Mouse (Mus musculus): Measurements from ENCODE around the gene Polr2j.
A peak's percentile ranks its signal among the peaks of the same experiment; 100 is the strongest.

Polr2j gene

DNA sequence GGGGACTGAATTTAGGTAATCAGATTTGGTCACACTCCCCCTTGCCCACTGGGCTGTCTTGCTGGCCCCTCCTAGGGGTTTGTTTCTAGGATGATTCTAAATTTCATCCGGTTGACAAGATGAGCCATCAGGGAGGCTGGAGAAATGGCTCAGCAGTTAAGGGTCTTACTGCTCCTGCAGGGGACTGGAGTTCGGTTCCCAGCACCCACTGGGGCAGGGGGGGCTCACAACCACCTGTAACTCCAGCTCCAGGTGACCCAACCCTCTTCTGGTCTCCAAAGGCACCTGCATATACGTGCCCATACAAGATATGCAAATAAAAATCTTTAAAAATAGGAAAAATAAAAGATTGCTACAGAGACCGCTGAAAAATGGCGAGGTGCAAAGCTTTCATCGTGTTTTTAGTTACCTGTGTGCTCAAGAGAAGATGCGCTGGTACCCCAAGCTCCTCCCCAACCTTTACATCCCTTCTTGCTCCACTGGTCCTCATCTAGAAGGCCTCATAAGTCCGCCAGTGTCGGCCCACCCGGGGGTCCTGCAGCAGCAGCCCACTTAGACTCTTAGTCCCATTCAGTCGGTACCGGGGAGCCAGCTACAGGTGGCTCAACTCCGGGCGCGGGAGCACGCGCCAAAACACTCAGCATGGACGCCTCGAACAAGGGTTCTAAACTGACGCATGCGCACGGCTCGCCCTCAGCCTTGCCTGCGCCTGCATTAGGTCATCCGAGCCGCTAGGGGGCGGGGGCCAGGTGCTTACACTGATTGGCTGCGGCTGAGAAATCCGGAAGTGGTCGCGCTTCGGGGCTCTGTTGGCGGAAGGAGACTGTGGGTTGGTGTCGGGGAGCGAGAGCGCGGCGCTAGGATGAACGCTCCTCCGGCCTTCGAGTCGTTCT, at the start of gene Polr2j:
TSS of gene Polr2j (plus strand) at position 741 of the 893 bp plus-strand sequence.
- DNase-seq (ENCODE audit: low read depth, low spot score): peak; percentile 97

DNA sequence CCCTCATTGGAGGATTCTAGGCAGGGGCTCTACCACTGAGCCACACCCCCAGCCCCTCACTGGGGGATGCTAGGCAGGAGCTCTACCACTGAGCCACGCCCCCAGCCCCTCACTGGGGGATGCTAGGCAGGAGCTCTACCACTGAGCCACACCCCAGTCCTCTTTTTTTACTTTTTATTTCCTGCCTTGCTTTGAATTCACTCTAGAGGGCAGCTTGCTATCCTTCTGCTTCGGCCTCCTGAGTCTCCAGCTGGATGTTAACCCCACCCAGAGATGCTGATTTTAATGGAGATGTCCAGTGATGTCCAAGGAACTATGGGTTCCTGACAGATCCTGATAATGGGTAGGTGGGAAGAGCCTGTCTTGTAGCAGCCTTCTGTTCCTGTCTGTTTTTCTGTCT, 47.0 kb upstream of the Polr2j start:
- no peak for DNase-seq (ENCODE audit: low read depth, low spot score)

GRCm38 (mm10) chr5:136073051-136073450, 43.4 kb upstream of the Polr2j start:
- DNase-seq (ENCODE audit: low read depth, low spot score): no peak

DNA sequence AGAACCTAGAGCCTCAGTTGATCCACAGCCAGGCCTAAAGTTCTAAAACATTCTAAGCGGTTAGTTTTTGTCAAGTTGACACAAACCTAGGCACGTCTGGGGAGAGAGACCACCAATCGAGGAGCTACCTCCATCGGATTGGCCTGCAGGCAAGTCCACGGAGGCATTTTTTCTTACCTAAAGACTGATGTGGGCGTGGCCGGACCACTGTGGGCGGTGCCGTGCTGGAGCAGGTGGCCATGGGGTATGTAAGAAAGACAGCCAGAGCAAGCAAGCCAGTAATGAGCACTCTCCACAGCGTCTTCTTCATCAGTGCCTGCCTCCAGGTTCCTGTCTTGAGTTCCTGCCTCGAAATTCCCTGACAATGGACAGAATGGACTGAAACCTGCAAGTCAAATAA, 42.9 kb upstream of the Polr2j start:
- no peak for DNase-seq (ENCODE audit: low read depth, low spot score)

- no peak for DNase-seq (ENCODE audit: low read depth, low spot score)
These were observed 41.4 kb upstream of the Polr2j start for GRCm38 (mm10) chr5:136075076-136075475.

DNA sequence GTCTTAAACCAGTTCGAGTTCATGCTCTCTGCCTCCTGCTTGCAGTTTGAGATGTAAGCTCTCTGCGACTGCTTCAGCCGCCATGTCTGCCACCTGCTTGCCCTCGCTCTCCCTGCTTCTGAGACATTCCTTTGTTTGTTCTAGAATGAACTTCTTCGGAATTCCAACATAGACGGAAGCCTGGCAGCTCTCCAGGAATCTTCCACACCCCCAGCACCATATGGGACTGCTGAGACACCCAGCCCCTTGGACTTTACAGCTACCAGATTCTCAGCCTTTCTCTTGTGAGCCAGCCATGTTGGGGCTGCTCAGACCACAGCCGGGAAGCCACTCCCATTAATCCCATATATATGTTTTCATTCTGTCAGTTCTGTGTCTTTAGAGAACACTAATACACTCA, 40.1 kb upstream of the Polr2j start:
- DNase-seq (ENCODE audit: low read depth, low spot score): no peak

DNA sequence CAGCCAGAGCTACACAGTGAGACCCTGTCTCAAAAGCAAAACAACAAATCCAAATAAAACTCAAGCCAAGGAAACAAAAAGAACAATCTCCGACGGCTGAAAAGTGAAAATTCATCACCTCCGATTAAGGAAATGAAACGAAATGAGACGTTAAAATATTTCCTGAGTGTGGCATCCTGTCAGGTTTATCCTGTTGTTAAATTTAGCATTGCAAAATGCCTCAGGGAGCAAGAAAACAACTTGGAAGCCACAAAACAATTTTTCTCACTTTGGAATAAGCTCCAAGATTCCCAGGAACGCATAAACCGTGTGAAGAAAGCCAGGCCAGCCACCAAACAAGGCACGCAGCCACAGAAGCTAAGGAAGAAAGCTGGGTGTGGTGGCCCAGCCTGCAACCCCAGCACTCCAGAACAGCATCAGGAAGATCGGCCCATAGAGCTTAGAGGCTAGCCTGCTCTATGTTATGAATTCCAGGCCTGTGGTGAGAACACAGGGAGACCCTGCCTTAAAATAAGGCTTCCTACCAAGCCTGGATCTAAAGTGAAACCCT, 39.4 kb upstream of the Polr2j start:
- DNase-seq (ENCODE audit: low read depth, low spot score): no peak

GRCm38 (mm10) chr5:136078136-136078535, 38.3 kb upstream of the Polr2j start:
- no peak for DNase-seq (ENCODE audit: low read depth, low spot score)

GRCm38 (mm10) chr5:136082345-136082744, 34.1 kb upstream of the Polr2j start:
- peak; percentile 54 for DNase-seq (ENCODE audit: low read depth, low spot score)

DNA sequence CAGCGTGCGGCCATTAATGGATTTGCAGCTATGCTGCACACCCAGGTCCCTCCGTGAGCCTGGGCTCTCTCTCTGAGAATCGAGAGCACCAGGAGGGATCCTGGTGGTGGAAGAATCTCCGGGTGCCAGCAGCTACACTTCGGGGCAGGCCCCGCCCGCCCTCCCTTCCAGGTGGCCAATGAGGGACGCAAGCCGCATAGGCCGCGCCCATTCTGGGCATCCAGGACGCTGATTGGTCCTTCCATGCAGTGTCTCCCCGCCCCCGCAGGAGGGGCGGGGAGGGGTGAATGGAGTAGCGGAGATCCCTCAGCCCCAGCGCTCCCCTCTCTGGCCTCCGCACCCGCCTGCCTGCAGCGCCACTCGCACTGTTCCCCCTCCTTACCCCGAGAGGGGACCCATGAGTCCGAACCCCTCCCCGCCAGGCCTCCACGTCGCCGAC, 32.7 kb upstream of the Polr2j start, which contains the start of gene Rasa4:
TSS of gene Rasa4 (plus strand) at position 248 of the 439 bp plus-strand sequence.
- DNase-seq (ENCODE audit: low read depth, low spot score): peak; percentile 96

DNA sequence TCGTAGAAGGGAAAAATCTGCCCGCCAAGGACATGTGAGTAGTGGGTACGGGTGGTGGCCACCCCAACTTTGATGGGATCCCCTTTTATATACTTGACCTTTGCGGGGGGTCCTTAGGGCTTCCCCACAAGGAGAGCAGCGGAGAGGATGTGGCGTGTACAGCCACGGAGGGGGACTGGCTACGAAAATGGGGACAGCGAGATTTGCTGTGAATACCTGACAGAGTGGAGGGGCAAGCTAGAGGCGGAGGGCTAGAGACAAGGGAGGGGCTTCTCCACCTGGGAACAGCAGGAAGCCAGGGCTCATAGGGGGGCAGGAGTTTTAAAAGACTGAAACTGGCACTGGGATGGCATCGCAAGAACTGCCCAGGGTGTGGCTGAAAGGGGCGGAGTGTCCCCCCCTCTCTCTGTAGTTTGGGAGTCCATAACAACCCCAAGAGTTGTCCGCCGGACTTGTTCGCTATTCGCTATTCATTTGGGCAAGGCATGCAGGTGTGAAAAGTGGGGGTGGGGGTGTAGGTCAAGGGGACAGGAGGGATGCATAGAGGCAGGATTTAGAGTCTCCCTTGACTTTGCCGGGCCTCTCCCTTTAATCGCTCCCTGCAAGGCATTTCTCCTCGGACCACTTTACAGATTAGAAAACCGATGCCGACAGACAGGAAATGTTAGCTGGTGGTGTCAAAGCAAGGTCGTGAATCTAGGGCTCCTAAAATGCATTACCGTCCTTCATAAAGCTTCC, 32.1 kb upstream of the Polr2j start:
- no peak for DNase-seq (ENCODE audit: low read depth, low spot score)

- DNase-seq (ENCODE audit: low read depth, low spot score): peak; percentile 57
These were observed 31.4 kb upstream of the Polr2j start for GRCm38 (mm10) chr5:136084891-136085651.

DNA sequence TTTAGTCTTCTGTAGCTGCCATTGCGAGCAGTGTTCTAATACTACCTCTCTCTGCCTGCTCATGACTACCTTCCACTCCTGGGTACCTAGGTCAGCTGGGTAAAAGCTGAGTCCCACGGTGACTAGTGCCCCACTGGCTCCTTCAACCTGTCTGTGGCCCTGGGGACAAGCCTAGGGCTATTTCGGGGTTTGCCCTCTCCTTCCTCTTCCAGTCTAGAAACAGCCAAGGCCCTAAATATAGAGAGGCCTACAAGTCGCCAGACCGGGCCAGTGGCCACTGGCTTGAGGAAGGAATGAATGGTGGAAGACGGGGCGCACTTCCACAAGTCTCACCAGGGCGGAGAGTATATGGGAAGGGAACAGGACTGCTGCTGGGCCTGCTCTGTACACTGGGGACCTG, 30.1 kb upstream of the Polr2j start:
- no peak for DNase-seq (ENCODE audit: low read depth, low spot score)

- DNase-seq (ENCODE audit: low read depth, low spot score): no peak
These were observed 27.4 kb upstream of the Polr2j start for GRCm38 (mm10) chr5:136088821-136089575.

DNA sequence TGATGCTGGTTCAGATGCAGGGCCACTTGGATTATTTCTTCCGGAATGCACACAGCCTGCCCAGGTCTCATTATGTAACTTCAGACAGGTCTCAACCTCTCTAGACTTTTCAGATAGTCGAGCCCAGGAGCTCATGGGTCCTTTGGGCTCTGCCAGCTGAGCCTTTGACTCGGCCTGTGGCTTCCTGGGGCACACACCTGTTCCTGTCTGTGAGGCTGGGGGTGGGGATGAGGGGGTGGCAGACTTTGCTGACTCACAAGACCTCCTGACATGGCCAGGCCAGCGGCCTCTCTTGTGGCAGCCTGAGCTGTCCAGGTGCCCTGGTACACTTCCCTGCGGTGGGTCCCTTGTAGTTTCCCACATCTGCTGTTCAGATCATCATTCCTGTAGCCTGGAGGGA, 24.5 kb upstream of the Polr2j start:
- no peak for DNase-seq (ENCODE audit: low read depth, low spot score)

DNA sequence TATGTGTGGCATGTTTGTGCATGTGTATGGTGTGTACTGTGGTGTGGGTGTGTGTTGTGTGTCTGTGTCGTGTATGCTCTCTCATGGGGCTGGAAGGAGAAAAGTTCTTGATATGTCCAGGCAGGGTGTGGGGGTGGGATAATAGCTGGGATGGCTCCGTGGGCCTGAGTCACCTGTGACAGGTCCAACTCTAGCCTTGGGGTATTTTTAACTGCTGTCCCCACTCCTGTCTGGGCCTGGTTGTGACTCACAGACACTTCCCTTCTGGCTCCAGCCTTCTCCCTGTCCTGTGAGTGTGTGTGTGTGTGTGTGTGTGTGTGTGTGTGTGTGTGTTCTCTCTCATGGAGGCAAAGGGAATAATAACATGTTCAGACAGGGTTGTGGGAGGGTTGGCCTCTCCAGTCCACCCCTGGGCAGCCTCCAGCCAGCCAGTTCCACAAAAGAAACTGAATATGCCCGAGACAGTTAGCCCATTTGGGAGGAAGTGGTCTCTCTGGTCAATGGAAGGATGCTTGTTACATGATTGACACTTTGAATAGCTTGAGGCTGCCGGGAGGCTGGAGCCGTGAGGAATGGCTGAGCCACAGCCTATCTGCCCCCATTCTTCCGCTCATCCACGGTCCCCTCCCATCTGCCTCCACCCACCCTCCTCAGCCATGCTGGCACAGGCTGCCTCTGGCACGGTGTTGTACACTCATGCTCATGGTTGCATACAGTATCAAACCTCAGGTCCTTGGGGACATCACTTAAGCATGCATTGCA, 22.0 kb upstream of the Polr2j start:
- DNase-seq (ENCODE audit: low read depth, low spot score): no peak

- DNase-seq (ENCODE audit: low read depth, low spot score): no peak
These were observed 21.3 kb upstream of the Polr2j start for GRCm38 (mm10) chr5:136095089-136095488.

DNA sequence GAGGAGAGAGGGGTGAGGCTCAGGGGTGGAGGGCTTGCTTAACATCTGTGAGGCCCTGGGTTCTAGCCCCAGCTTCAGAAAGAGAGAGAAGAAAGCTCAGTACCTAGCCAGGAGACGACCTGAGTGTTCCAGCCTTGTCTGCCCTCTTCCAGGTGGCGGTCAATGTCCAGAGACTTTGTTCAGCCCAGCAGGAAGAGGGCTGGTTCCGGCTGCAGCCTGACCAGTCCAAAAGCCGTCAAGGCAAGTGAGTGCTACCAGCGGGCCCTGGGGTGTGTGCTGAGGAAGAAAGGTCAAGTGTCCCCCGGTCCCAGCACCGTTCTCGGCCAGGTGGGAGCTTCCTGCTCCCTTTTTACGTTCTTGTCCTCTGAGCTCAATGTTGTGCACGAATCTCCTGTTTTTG, 17.9 kb upstream of the Polr2j start:
- DNase-seq (ENCODE audit: low read depth, low spot score): no peak

DNA sequence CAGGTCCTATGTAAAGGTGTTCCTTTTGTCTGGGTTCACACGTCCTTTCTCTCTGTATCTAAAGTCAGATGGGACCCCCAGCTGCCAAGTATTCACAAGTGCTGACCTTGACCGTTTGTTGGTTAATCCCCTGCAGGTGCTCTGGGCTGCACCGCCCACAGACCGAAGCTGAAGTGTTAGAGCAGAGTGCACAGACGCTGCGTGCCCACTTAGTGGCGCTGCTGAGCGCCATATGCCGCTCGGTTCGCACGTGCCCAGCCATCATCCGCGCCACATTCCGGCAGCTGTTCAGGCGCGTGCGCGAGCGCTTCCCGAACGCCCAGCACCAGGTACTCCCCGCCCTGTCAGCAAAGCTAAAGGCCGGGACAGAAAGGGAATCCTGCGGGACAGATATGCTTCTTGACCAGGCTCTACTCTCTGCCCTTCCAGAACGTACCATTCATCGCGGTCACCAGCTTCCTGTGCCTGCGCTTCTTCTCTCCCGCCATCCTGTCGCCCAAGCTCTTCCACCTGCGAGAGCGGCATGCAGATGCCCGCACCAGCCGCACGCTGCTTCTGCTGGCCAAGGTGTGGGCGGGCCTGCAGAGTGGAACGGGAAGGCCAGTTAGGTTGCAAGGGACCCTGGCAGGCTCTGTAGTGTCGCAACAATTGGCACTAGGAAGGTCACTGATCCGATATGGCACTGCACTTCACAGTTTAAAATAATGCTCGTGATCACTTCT, 14.2 kb upstream of the Polr2j start:
- peak; percentile 85 for DNase-seq (ENCODE audit: low read depth, low spot score)

All from CD4-positive helper T cell, adult 2 months (primary cell).